Mouse (Mus musculus) neutrophil, adult 83 days (primary cell): ENCODE data around the gene Prl3a1. TPM values are rescaled to one million over a fixed set of nuclear protein-coding genes. Genes with fewer than 3 reads are reported as not detected.

Source experiments
- total RNA-seq, 2 experiments: library from RNA; stranded (reverse); gene quantifications; one replicate each; pipeline ENCODE4 v1.2.4; 2023

The Prl3a1 gene
- not detected for total RNA-seq

GRCm38 (mm10) chr13:27259136-27259535, at the start of gene Prl3a1:
Gene Prl3a1 (plus strand): TSS chr13:27259436.

GRCm38 (mm10) chr13:27241547-27241946, 17.7 kb upstream of the Prl3a1 start, which contains the start of gene Prl3b1:
Gene Prl3b1 (plus strand): TSS chr13:27241847.

DNA sequence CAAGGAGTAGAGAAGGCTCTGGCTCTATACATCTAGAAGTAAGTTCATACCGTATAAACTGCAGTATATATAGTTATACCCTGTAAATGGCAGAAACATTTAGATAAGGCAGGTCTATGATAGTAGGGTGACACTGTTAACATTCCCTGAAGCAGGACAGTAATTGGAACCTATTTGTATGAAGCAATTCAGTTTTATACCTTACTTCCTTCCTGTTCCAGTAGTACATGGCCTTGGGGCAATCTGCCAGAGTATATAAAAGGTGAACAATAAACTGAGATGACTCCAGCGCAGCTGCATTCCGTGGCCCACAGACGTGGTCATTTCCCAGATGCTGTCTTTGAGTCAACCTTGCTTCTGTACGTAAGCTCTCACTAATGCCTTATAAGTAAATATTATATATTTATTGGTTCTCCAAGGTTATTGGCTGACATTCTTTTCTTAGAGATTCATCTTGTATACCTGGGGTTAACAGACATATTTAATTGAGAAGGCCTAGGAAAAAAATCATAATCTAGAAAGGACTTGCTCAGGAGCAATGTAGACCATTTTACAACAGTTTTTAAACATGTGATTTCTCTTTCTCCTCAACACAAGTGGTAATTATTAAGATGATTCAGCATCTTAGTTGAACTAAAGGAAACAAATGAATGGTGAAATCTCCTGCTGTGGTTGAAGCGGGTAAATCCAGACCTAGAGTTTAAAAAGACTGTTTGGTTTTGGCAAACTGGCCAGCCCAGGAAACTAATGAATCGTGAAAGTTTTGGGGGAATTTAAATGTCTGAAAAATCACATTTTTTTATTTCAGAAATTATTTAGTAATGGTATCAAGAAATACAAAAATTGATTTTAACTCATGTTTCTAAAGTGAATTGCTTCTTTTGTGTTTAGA, 53.3 kb downstream of the Prl3a1 start, which contains the start of gene Prl6a1:
Gene Prl6a1 (plus strand): TSS at position 294 of the 892 bp plus-strand sequence.

Other genes starting within 250 kb of the Prl3a1 start
- not detected for gene Prl, start 201.9 kb upstream of the Prl3a1 start, total RNA-seq
- gene Prl3d1, start 165.2 kb upstream of the Prl3a1 start, total RNA-seq, result not detected
- gene Prl3d2, start 137.7 kb upstream of the Prl3a1 start, total RNA-seq, result not detected
- not detected for gene Prl3d3, start 102.6 kb upstream of the Prl3a1 start, total RNA-seq
- gene Prl3c1, start 62.8 kb upstream of the Prl3a1 start, total RNA-seq, result not detected
- not detected for gene Prl3b1, start 17.6 kb upstream of the Prl3a1 start, total RNA-seq
- gene Prl6a1, start 53.2 kb downstream of the Prl3a1 start, total RNA-seq, result not detected
- not detected for gene Prl8a2, start 86.2 kb downstream of the Prl3a1 start, total RNA-seq
- gene Prl2b1, start 131.4 kb downstream of the Prl3a1 start, total RNA-seq, result not detected
- not detected for gene Prl8a6, start 179.3 kb downstream of the Prl3a1 start, total RNA-seq